8 mouse cellular contexts compared by ENCODE assay signal in the genomic region with DNA sequence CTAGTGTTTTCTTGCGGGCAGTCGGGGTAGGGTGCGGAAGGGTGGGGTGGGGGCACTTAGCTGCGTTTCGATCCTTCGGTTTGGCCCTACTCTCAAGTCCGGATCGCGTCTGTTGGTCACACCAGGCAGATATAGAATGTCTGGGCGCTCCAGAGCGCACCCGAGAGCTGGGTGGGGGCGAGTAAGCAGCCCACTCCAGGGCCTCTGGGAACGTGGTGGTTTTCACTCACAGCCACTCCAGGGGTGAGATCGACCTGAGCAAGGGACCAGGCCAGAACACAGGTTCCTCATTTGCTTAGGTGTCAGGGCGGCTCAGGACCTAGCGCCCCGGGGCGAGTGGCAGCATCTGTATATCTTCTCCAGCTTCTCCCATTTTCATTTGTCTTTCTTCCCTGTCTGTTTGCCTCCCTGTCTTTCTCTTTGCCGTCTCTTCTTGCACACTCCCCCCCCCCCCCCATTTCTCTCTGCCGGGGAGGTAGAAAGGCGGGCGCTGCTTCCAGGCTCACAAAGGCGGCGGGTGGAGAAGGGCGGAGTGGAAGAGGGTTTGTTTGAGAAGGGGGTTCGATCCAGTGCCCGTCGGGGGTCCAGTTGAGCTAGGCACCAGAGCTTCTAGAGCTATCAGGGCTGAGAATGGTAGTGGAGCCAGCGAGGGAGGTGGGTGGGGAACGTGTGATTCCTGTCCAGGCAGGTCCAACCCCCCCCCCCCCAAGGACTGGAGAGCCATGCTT. TPM values are rescaled to one million over a fixed set of nuclear protein-coding genes. Genes with fewer than 3 reads are reported as not detected.
DNase-seq lines count a peak whose midpoint lies in the region; ATAC-seq lines count a peak whose summit lies in the region.

No protein-coding gene starts in this region.

- intact Hi-C loops in gastrocnemius, postnatal 36 days (cut with DNase I) = loop anchor here (5.0 to 10.0 kb wide), 3 partner anchors 60 to 297 kb away; no protein-coding TSS in a partner anchor

- H3K27me3 ChIP-seq in forebrain, embryonic 12.5 days = peaks cover 39% of the 10 kb centered on the region
- H3K27me3 ChIP-seq in limb, embryonic 15.5 days = peaks cover 27% of the 10 kb centered on the region
- no peaks in the 10 kb centered on the region for H3K27me3 ChIP-seq in neural tube, embryonic 14.5 days (ENCODE audit: control insufficient read depth, insufficient read depth, low read length)

- H3K9ac ChIP-seq in forebrain, embryonic 12.5 days = peak overlapping the region; percentile 94
- H3K9ac ChIP-seq in limb, embryonic 15.5 days = peak overlapping the region; percentile 67
- peak overlapping the region; percentile 74 for H3K9ac ChIP-seq in neural tube, embryonic 14.5 days (replicated peaks; ENCODE audit: low read depth, low read length)

- WGBS in forebrain, embryonic 12.5 days = 28% methylated on average over 29 of the region's 31 CpGs
- 22% methylated on average over 30 of the region's 31 CpGs for WGBS in limb, embryonic 15.5 days
- 28% methylated on average over 30 of the region's 31 CpGs for WGBS in neural tube, embryonic 14.5 days

- peak overlapping the region; percentile 79 for H3K4me3 ChIP-seq in forebrain, embryonic 12.5 days (replicated peaks)
- peak overlapping the region; percentile 61 for H3K4me3 ChIP-seq in limb, embryonic 15.5 days
- H3K4me3 ChIP-seq in neural tube, embryonic 14.5 days (ENCODE audit: low read depth, low read length) = peak overlapping the region; percentile 60

- DNase-seq in lung, adult 18-20 months = peak; percentile 10 to 13
- DNase-seq in lung, postnatal 14 days = no peak
- DNase-seq in frontal cortex, postnatal 25 days (ENCODE audit: low spot score in 2 of 2) = no peak
- DNase-seq in gastrocnemius, postnatal 25 days = no peak
- DNase-seq in gastrocnemius, postnatal 36 days = no peak

- no peaks in the 10 kb centered on the region for H3K9me3 ChIP-seq in forebrain, embryonic 12.5 days
- H3K9me3 ChIP-seq in limb, embryonic 15.5 days = no peaks in the 10 kb centered on the region
- no peaks in the 10 kb centered on the region for H3K9me3 ChIP-seq in neural tube, embryonic 14.5 days (ENCODE audit: control insufficient read depth, low read length)

- H3K4me2 ChIP-seq in forebrain, embryonic 12.5 days = peak overlapping the region; percentile 82
- peak overlapping the region; percentile 59 for H3K4me2 ChIP-seq in limb, embryonic 15.5 days
- peak overlapping the region; percentile 66 for H3K4me2 ChIP-seq in neural tube, embryonic 14.5 days (ENCODE audit: low read depth, low read length)

- peaks cover 33% of the 10 kb centered on the region for H3K4me1 ChIP-seq in forebrain, embryonic 12.5 days
- H3K4me1 ChIP-seq in limb, embryonic 15.5 days = peaks cover 27% of the 10 kb centered on the region
- H3K4me1 ChIP-seq in neural tube, embryonic 14.5 days (ENCODE audit: control insufficient read depth, insufficient read depth, low read length) = peaks cover 21% of the 10 kb centered on the region; the same call in 1 of the 2 replicates

- ATAC-seq in forebrain, embryonic 12.5 days (ENCODE audit: low FRiP score) = no peak
- no peak for ATAC-seq in limb, embryonic 15.5 days (ENCODE audit: insufficient number of reproducible peaks, low FRiP score, low TSS enrichment, low read depth)
- no peak for ATAC-seq in neural tube, embryonic 14.5 days (ENCODE audit: low read depth)

- H3K27ac ChIP-seq in forebrain, embryonic 12.5 days = peak overlapping the region; percentile 91
- H3K27ac ChIP-seq in limb, embryonic 15.5 days = peak overlapping the region; percentile 57
- peak overlapping the region; percentile 34; the same call in 1 of the 2 replicates for H3K27ac ChIP-seq in neural tube, embryonic 14.5 days (ENCODE audit: low read depth, low read length)

- no peaks in the 10 kb centered on the region for H3K36me3 ChIP-seq in forebrain, embryonic 12.5 days (replicated peaks)
- H3K36me3 ChIP-seq in limb, embryonic 15.5 days = no peaks in the 10 kb centered on the region
- H3K36me3 ChIP-seq in neural tube, embryonic 14.5 days (ENCODE audit: control insufficient read depth, insufficient read depth, low read length) = no peaks in the 10 kb centered on the region

RNA-seq across cellular contexts. Expression of gene Efnb1, which starts 1.4 kb away (rescaled TPM):
- polyA plus RNA-seq in forebrain, embryonic 12.5 days (2016; fragmentation: Nextera tagmentation; extraction: Ambion mirVana) = 99.2 and 106 TPM in 2 replicates
- polyA plus RNA-seq in limb, embryonic 15.5 days (2015; fragmentation: Nextera tagmentation; extraction: Ambion mirVana) = 36.8 and 37.1 TPM in 2 replicates
- polyA plus RNA-seq in neural tube, embryonic 14.5 days (2014; fragmentation: Nextera tagmentation; extraction: Ambion mirVana) = 10.1 and 21.5 TPM in 2 replicates
- total RNA-seq in gastrocnemius, postnatal 25 days (2021) = 1 to 10 TPM; 4.4 to 6.8 TPM
- 1 to 10 TPM; 4.5 to 5.8 TPM for total RNA-seq in gastrocnemius, postnatal 36 days (2021)

Comparison
In these comparisons a context has a peak if more than half of its experiments do, and no peak if none do; other contexts are left out.
1. DNase-seq: peak in lung, adult 18-20 months (2 of 2); none in lung, postnatal 14 days (single experiment), frontal cortex, postnatal 25 days (0 of 2), gastrocnemius, postnatal 25 days (single experiment) and gastrocnemius, postnatal 36 days (0 of 2).
2. H3K27ac ChIP-seq: peak in every context shown above with its lines; median percentile 91 in forebrain, embryonic 12.5 days; 57 in limb, embryonic 15.5 days; 34 in neural tube, embryonic 14.5 days.
3. Peak in every context shown above with its lines, with median percentiles within 50 percentile points of each other: H3K4me2 ChIP-seq, H3K4me3 ChIP-seq and H3K9ac ChIP-seq.